Mouse (Mus musculus): ENCODE data around the gene Mad2l1bp. TPM values are rescaled to one million over a fixed set of nuclear protein-coding genes. Genes with fewer than 3 reads are reported as not detected.
A peak's percentile ranks its signal among the peaks of the same experiment; 100 is the strongest.

Mad2l1bp gene
- polyA plus RNA-seq, 1 experiment, result 17.4 TPM

DNA sequence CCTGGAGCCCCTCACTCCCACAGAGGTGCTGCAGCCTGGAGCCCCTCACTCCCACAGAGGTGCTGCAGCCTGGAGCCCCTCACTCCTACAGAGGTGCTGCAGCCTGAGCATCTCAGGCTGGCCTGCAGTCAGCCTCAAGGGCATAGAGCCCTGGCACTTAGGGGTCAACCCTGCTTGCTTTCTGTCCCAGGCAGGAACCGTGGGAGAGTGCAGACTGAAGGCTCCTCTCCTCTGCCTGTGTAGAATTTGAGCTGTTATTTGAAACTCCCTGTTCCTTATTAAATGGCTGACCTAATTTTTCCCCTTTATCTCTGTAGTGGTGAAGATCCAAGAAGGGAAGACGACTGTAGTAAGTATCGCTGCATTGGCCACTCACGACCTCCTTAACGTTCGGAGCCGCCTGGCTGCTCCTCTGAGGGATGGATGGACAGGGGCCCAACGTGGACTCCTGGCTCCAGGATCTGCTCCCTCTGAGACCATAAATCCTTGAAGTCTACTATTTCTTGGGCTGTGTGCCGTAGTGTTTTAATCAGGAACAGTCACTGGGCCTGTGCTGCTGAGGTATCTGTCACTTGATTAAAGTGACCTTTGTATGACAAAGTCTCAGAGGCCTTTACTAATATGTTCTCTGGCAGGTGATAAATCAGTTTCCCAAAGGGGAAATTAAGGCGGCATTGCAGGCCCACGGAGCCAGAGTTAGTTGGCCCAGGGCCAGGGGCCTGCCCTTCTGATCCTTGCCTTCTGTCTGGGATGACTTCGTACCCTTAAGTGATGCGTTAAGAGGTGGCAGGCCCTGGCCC lies 35.5 kb downstream of the Mad2l1bp start:
- H3K4me1 ChIP-seq (ENCODE audit: control insufficient read depth, insufficient read depth, low read length), result no peaks in the 10 kb centered on the region; the same call in 1 of the 2 replicates
- TF ChIP-seq CTCF (IDR thresholded peaks at IDR 0.05; ENCODE audit: borderline replicate concordance, insufficient read depth, low read depth, low read length), result no peak
- no peak for TF ChIP-seq POLR2A (IDR thresholded peaks at IDR 0.05; ENCODE audit: borderline replicate concordance, insufficient read depth, low read length)
- DNase-seq, result no peak
- H3K27me3 ChIP-seq (ENCODE audit: control insufficient read depth, insufficient read depth, low read length), result no peaks in the 10 kb centered on the region
- WGBS, result 54% methylated on average over 13 of the region's 13 CpGs
- no peak overlapping the region for H3K4me3 ChIP-seq (replicated peaks; ENCODE audit: insufficient read depth, low read depth, low read length)
- H3K27ac ChIP-seq (ENCODE audit: insufficient read depth, low read length), result no peak overlapping the region

DNA sequence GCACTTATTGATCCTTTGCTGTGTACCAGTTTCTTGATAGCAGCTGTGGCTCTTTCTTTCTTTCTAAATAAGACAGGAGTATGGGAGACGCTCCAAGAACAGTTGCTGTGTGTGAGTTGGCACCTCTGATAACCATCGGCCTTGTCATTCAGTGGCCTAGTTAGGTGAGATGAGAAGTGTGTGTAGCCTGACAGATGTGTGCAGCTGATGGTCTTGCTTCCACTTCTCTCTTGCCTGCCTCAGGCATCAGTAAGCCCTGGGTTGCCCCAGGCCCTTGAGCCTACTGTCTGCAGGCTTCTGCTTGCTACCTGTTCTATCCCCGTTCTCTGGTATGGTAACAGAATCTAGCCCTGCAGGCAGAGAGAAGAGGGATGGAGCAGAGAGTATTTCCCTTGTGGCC lies 36.5 kb downstream of the Mad2l1bp start:
- Histone ChIP-seq H3K27ac (ENCODE audit: insufficient read depth, low read length) (no peak overlapping the region), H3K4me3 (replicated peaks; ENCODE audit: insufficient read depth, low read depth, low read length) (no peak overlapping the region), H3K4me1 (ENCODE audit: control insufficient read depth, insufficient read depth, low read length) (no peaks in the 10 kb centered on the region; the same call in 1 of the 2 replicates), H3K27me3 (ENCODE audit: control insufficient read depth, insufficient read depth, low read length) (no peaks in the 10 kb centered on the region)
- DNase-seq, result no peak
- TF ChIP-seq CTCF (IDR thresholded peaks at IDR 0.05; ENCODE audit: borderline replicate concordance, insufficient read depth, low read depth, low read length) (no peak), POLR2A (IDR thresholded peaks at IDR 0.05; ENCODE audit: borderline replicate concordance, insufficient read depth, low read length) (no peak)
- WGBS, result 82% methylated on average over 3 of the region's 3 CpGs

DNA sequence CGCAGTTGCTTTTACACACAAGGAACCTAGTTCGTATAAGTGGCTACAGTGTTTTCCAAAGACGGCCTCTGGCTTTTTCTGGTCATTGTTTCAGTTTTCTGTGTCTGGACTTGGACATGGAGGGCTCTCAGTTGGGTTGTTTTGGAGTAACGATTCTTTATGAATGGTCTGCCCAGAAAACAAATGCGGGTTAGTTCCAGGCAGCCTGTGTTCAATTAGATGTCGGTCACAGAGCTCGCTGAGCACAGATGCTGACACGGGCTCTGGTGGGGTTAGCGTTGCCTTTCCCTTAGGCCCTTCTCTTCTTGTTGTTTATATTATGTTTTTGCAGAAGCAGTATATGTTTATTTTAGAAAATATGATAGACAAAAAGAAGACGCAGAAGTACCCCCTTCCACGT lies 37.2 kb downstream of the Mad2l1bp start:
- no peak for TF ChIP-seq CTCF (IDR thresholded peaks at IDR 0.05; ENCODE audit: borderline replicate concordance, insufficient read depth, low read depth, low read length)
- no peak for TF ChIP-seq POLR2A (IDR thresholded peaks at IDR 0.05; ENCODE audit: borderline replicate concordance, insufficient read depth, low read length)
- H3K27me3 ChIP-seq (ENCODE audit: control insufficient read depth, insufficient read depth, low read length), result no peaks in the 10 kb centered on the region
- DNase-seq, result no peak
- H3K27ac ChIP-seq (ENCODE audit: insufficient read depth, low read length), result no peak overlapping the region
- 87% methylated on average over 11 of the region's 11 CpGs for WGBS
- no peak overlapping the region for H3K4me3 ChIP-seq (replicated peaks; ENCODE audit: insufficient read depth, low read depth, low read length)
- H3K4me1 ChIP-seq (ENCODE audit: control insufficient read depth, insufficient read depth, low read length), result no peaks in the 10 kb centered on the region; the same call in 1 of the 2 replicates

DNA sequence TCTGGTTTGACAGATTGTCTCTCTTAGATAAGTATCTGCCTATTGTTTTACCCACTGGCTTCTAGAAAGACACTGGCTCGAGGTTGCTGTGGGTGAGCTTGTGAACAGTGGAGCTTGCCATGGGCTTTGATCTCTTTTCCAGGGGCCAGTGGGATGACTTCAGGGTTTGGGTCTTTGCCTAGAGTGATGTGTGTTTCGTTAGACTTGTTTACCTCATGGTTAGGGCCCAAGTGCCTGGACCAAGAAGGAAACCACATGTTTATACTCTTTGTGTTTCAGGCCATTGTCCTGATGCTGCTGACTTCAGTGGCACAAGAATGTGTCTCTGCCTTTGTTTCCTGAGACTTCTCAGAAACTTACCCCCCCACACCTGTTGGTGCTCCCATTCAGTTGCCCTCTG lies 37.9 kb downstream of the Mad2l1bp start:
- Histone ChIP-seq H3K27ac (ENCODE audit: insufficient read depth, low read length) (no peak overlapping the region), H3K4me1 (ENCODE audit: control insufficient read depth, insufficient read depth, low read length) (no peaks in the 10 kb centered on the region; the same call in 1 of the 2 replicates), H3K4me3 (replicated peaks; ENCODE audit: insufficient read depth, low read depth, low read length) (no peak overlapping the region), H3K27me3 (ENCODE audit: control insufficient read depth, insufficient read depth, low read length) (no peaks in the 10 kb centered on the region)
- TF ChIP-seq POLR2A (IDR thresholded peaks at IDR 0.05; ENCODE audit: borderline replicate concordance, insufficient read depth, low read length) (no peak), CTCF (IDR thresholded peaks at IDR 0.05; ENCODE audit: borderline replicate concordance, insufficient read depth, low read depth, low read length) (no peak)
- WGBS, result 56% methylated on average over 2 of the region's 2 CpGs
- no peak for DNase-seq

DNA sequence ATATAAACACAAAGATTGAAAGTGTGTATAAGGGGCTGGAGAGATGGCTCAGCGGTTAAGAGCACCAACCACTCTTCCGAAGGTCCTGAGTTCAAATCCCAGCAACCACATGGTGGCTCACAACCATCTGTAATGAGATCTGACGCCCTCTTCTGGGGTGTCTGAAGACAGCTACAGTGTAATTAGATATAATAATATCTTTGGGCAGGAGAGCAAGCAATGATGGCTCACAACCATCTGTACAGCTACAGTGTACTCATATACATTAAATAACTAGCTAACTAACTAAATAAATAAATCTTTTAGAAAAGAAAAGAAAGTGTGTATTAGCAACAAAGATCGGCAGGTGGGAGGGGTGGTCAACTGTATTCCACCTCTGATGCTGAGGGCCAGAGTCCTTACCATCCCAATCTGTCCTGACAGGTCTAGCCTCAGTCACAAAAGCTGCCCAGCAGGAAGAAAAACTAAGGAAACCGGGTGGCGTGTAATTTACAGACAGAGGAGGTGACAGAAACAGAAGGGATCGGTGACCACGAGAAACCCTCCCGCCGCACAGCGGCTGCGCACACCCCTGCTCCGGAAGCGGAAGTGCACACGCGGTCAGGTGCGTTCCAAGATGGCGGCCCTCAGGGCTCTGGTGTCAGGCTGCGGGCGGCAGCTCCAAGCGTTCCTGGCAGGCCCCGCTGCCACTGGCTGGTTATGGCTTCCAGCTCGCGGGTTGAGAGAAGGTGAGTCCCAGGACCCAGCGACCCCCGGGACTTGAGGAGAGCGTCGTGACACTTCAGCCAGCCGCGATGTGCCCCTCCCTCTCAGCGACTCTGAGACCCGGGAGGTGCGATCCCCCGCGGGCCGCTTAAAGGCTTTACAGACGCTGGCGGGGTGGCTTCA lies 42.7 kb downstream of the Mad2l1bp start, which contains the start of gene Mrps18a:
Gene Mrps18a (plus strand): TSS at position 585 of the 888 bp plus-strand sequence.
- no peak for TF ChIP-seq CTCF (IDR thresholded peaks at IDR 0.05; ENCODE audit: borderline replicate concordance, insufficient read depth, low read depth, low read length)
- peak; percentile 96 for TF ChIP-seq POLR2A (IDR thresholded peaks at IDR 0.05; ENCODE audit: borderline replicate concordance, insufficient read depth, low read length)
- Histone ChIP-seq H3K4me3 (replicated peaks; ENCODE audit: insufficient read depth, low read depth, low read length) (peak within 1 kb of the TSS; percentile 95), H3K4me1 (ENCODE audit: control insufficient read depth, insufficient read depth, low read length) (no peaks in the 10 kb centered on the region), H3K27ac (ENCODE audit: insufficient read depth, low read length) (no peak within 1 kb of the TSS), H3K27me3 (ENCODE audit: control insufficient read depth, insufficient read depth, low read length) (no peaks in the 10 kb centered on the region)
- peak; percentile 87 to 88 for DNase-seq
- WGBS, result 5% methylated on average over 38 of the region's 38 CpGs

DNA sequence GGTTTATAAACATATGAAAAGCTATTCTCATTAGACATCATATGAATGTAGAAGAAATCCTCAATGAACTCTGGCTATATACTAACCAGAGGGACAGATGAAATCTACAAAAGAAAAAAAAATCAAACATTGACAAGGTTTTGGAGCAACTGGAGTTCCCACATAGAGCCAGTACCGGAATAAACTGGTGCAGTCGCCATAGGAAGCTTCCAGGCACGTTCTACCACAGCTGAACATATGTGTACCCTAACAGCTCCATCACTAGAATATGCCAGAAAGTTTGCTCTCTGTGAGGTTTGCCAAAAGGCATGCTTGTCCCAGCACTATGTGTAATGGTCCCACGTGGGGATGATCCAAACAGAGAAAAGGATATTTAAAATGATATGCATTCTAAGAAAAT lies 45.1 kb downstream of the Mad2l1bp start:
- no peak for TF ChIP-seq CTCF (IDR thresholded peaks at IDR 0.05; ENCODE audit: borderline replicate concordance, insufficient read depth, low read depth, low read length)
- no peak for TF ChIP-seq POLR2A (IDR thresholded peaks at IDR 0.05; ENCODE audit: borderline replicate concordance, insufficient read depth, low read length)
- Histone ChIP-seq H3K27ac (ENCODE audit: insufficient read depth, low read length) (no peak overlapping the region), H3K4me3 (replicated peaks; ENCODE audit: insufficient read depth, low read depth, low read length) (no peak overlapping the region), H3K4me1 (ENCODE audit: control insufficient read depth, insufficient read depth, low read length) (no peaks in the 10 kb centered on the region), H3K27me3 (ENCODE audit: control insufficient read depth, insufficient read depth, low read length) (no peaks in the 10 kb centered on the region)
- 61% methylated on average over 4 of the region's 4 CpGs for WGBS
- DNase-seq, result no peak

DNA sequence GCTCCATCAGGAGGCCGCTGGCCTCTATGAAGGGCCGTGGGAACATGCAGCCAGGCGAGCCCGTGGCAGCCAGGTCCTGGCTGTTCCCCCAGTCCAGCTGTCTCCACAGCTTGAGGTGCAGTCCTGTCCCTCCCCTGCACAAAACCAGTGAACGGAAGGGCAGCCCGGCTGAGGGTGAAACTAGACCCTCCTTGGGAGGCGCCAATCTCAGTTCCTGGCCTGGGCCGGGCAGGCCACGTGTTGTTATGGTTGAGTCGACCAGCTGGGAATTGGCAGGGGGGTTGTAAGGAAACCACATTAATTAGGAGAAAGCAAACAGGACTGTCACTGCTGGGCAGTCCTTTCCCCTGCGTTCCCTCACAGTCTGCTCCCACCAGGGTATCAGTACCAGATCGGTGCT lies 48.9 kb downstream of the Mad2l1bp start:
- Histone ChIP-seq H3K4me3 (replicated peaks; ENCODE audit: insufficient read depth, low read depth, low read length) (no peak overlapping the region), H3K27me3 (ENCODE audit: control insufficient read depth, insufficient read depth, low read length) (no peaks in the 10 kb centered on the region), H3K27ac (ENCODE audit: insufficient read depth, low read length) (no peak overlapping the region), H3K4me1 (ENCODE audit: control insufficient read depth, insufficient read depth, low read length) (no peaks in the 10 kb centered on the region)
- WGBS, result 7% methylated on average over 12 of the region's 12 CpGs
- no peak for DNase-seq
- no peak for TF ChIP-seq POLR2A (IDR thresholded peaks at IDR 0.05; ENCODE audit: borderline replicate concordance, insufficient read depth, low read length)

Measured in cerebellum, adult 2 months (tissue).